Mouse (Mus musculus) MEL (cell line): Measurements from ENCODE around the gene Plekhm3. TPM values are rescaled to one million over a fixed set of nuclear protein-coding genes. Genes with fewer than 3 reads are reported as not detected.

Source experiments
- DNase-seq: peaks from one replicate; pipeline ENCODE4 v3.0.0; 2011; ENCODE audit warnings: low read depth, low spot score
- H3K27ac ChIP-seq: 2 replicates; pipeline ENCODE4 v1.5.1; 2012; ENCODE audit warnings: low read depth, mild to moderate bottlenecking, control low read depth, low read length, moderate library complexity; ENCODE audit not compliant: control insufficient read depth
- H3K27me3 ChIP-seq, 2 experiments: fragments of 150-350 bp in 1 of 2; sonication (generic) in 1 of 2; 2 replicates each; pipeline ENCODE4 v1.6.1; 2012; ENCODE audit warnings: low read length in 2 of 2, mild to moderate bottlenecking in 2 of 2, improper control_type of control experiment in 1 of 2, moderate library complexity in 1 of 2; ENCODE audit not compliant: insufficient read depth in 2 of 2, control insufficient read depth in 1 of 2
- H3K36me3 ChIP-seq, 2 experiments: 2 replicates each; pipeline ENCODE4 v1.6.1; 2012 to 2014; ENCODE audit warnings: low read length in 2 of 2, improper control_type of control experiment in 1 of 2, inconsistent platforms in 1 of 2, mild to moderate bottlenecking in 1 of 2; ENCODE audit not compliant: insufficient read depth in 2 of 2, control insufficient read depth in 1 of 2
- H3K4me1 ChIP-seq, 2 experiments: fragments of 150-350 bp in 1 of 2; sonication (generic) in 1 of 2; 2 replicates each; pipeline ENCODE4 v1.6.1; 2012; ENCODE audit warnings: low read length in 2 of 2, improper control_type of control experiment in 1 of 2, mild to moderate bottlenecking in 1 of 2; ENCODE audit not compliant: insufficient read depth in 2 of 2, control insufficient read depth in 1 of 2
- H3K4me3 ChIP-seq, 2 experiments: fragments of 150-350 bp in 1 of 2; sonication (generic) in 1 of 2; 2 replicates each; pipeline ENCODE4 v1.5.1; 2012; ENCODE audit warnings: low read depth in 2 of 2, low read length in 2 of 2, mild to moderate bottlenecking in 2 of 2, moderate library complexity in 2 of 2, control low read depth in 1 of 2, improper control_type of control experiment in 1 of 2; ENCODE audit not compliant: control insufficient read depth in 1 of 2, insufficient read depth in 1 of 2
- H3K79me2 ChIP-seq: 2 replicates; pipeline ENCODE4 v1.6.1; 2012; ENCODE audit warnings: mild to moderate bottlenecking, low read length, moderate library complexity; ENCODE audit not compliant: control insufficient read depth, poor library complexity, insufficient read depth
- H3K9ac ChIP-seq: 2 replicates; pipeline ENCODE4 v1.6.1; 2012; ENCODE audit warnings: low read depth, mild to moderate bottlenecking, control low read depth, low read length, moderate library complexity; ENCODE audit not compliant: control insufficient read depth, poor library complexity, severe bottlenecking
- H3K9me3 ChIP-seq: fragments of 150-350 bp; sonication (generic); replicated peaks from 2 replicates; pipeline ENCODE4 v1.6.1; 2012; ENCODE audit warnings: mild to moderate bottlenecking, low read length, improper control_type of control experiment, moderate library complexity; ENCODE audit not compliant: insufficient read depth
- CHD1 ChIP-seq: IDR thresholded peaks from 2 replicates; pipeline ENCODE4 v1.6.1; 2012; ENCODE audit warnings: low read depth, mild to moderate bottlenecking, inconsistent platforms, low read length, improper control_type of control experiment
- CTCF ChIP-seq, 3 experiments: IDR thresholded peaks in 2 of 3; conservative IDR thresholded peaks in 1 of 3; 2 replicates each; pipeline ENCODE4 v1.5.1; 2011 to 2012; ENCODE audit warnings: low read length in 3 of 3, low read depth in 2 of 3, mild to moderate bottlenecking in 2 of 3, improper control_type of control experiment in 1 of 3, inconsistent platforms in 1 of 3, mixed read lengths in 1 of 3, moderate library complexity in 1 of 3; ENCODE audit not compliant: control insufficient read depth in 1 of 3, insufficient read depth in 1 of 3, poor library complexity in 1 of 3, severe bottlenecking in 1 of 3
- E2F4 ChIP-seq: IDR thresholded peaks from 2 replicates; pipeline ENCODE4 v1.6.1; 2011; ENCODE audit warnings: low read depth, low read length, improper control_type of control experiment, borderline replicate concordance
- EP300 ChIP-seq, 2 experiments: IDR thresholded peaks; 2 replicates each; pipeline ENCODE4 v1.6.1; 2011; ENCODE audit warnings: improper control_type of control experiment in 2 of 2, low read length in 2 of 2, low read depth in 1 of 2, mild to moderate bottlenecking in 1 of 2
- ETS1 ChIP-seq: IDR thresholded peaks from 2 replicates; pipeline ENCODE4 v1.6.1; 2012; ENCODE audit warnings: low read depth, mild to moderate bottlenecking, inconsistent platforms, low read length, improper control_type of control experiment, moderate library complexity
- GATA1 ChIP-seq: IDR thresholded peaks from 2 replicates; pipeline ENCODE4 v1.6.1; 2011; ENCODE audit warnings: low read depth, low read length, improper control_type of control experiment
- MAZ ChIP-seq: IDR thresholded peaks from 2 replicates; pipeline ENCODE4 v1.6.1; 2012; ENCODE audit warnings: low read depth, mild to moderate bottlenecking, inconsistent platforms, low read length, improper control_type of control experiment
- MXI1 ChIP-seq: IDR thresholded peaks from 2 replicates; pipeline ENCODE4 v1.6.1; 2011; ENCODE audit warnings: mild to moderate bottlenecking, low read depth, low read length, improper control_type of control experiment
- NELFE ChIP-seq: IDR thresholded peaks from 2 replicates; pipeline ENCODE4 v1.6.1; 2011; ENCODE audit warnings: low read depth, low read length, improper control_type of control experiment
- POLR2A ChIP-seq, 2 experiments: IDR thresholded peaks; 2 replicates each; pipeline ENCODE4 v1.6.1; 2011 to 2012; ENCODE audit warnings: low read length in 2 of 2, mild to moderate bottlenecking in 2 of 2, control low read depth in 1 of 2, improper control_type of control experiment in 1 of 2, low read depth in 1 of 2, moderate library complexity in 1 of 2; ENCODE audit not compliant: control insufficient read depth in 1 of 2, insufficient read depth in 1 of 2, poor library complexity in 1 of 2
- POLR2AphosphoS2 ChIP-seq: IDR thresholded peaks from 2 replicates; pipeline ENCODE4 v1.6.1; 2011; ENCODE audit warnings: low read length, improper control_type of control experiment
- POLR2AphosphoS5 ChIP-seq: IDR thresholded peaks from 2 replicates; pipeline ENCODE4 v1.6.1; 2012; ENCODE audit warnings: low read depth, borderline replicate concordance, mild to moderate bottlenecking, inconsistent platforms, low read length, moderate library complexity, mixed read lengths
- RCOR1 ChIP-seq: IDR thresholded peaks from 2 replicates; pipeline ENCODE4 v1.6.1; 2012; ENCODE audit warnings: low read depth, mild to moderate bottlenecking, inconsistent platforms, low read length, improper control_type of control experiment
- SMC3 ChIP-seq: IDR thresholded peaks from 2 replicates; pipeline ENCODE4 v1.6.1; 2011; ENCODE audit warnings: low read depth, low read length, improper control_type of control experiment
- UBTF ChIP-seq: IDR thresholded peaks from 2 replicates; pipeline ENCODE4 v1.6.1; 2012; ENCODE audit warnings: low read depth, mild to moderate bottlenecking, inconsistent platforms, low read length, improper control_type of control experiment, moderate library complexity, borderline replicate concordance; ENCODE audit not compliant: insufficient read depth
- USF1 ChIP-seq: IDR thresholded peaks from 2 replicates; pipeline ENCODE4 v1.6.1; 2014; ENCODE audit warnings: low read depth, mild to moderate bottlenecking, inconsistent platforms, low read length, improper control_type of control experiment, moderate library complexity
- polyA plus RNA-seq, 2 experiments: library from polyadenylated mRNA; stranded (reverse) in 1 of 2; unstranded in 1 of 2; fragments of >175 nt in 1 of 2; fragments of >200 nt in 1 of 2; gene quantifications; 2 replicates each; pipeline versions ENCODE4 v1.2.1 to v1.2.4; 2012; ENCODE audit warnings: low replicate concordance in 2 of 2, low read depth in 1 of 2; ENCODE audit not compliant: insufficient read length in 2 of 2, insufficient read depth in 1 of 2, missing spikeins in 1 of 2
- total RNA-seq: library from RNA; depleted of rRNA; stranded (reverse); fragments of 300-350 nt; gene quantifications from 2 replicates; pipeline ENCODE4 v1.2.3, GENCODE M21; 2012

The Plekhm3 gene
- total and polyA plus RNA-seq, 3 experiments = 1.8 to 2.0 TPM; not detected in 1

- no peaks in the 10 kb centered on the region for H3K9me3 ChIP-seq
- H3K9ac ChIP-seq = no peak overlapping the region
- no peak for DNase-seq
- no peak overlapping the region for H3K27ac ChIP-seq
- no peaks in the 10 kb centered on the region for H3K36me3 ChIP-seq
- no peak overlapping the region for H3K4me3 ChIP-seq
- no peaks in the 10 kb centered on the region for H3K79me2 ChIP-seq
- H3K27me3 ChIP-seq = no peaks in the 10 kb centered on the region
- no peak for TF ChIP-seq POLR2AphosphoS5
- TF ChIP-seq CHD1 = no peak
- TF ChIP-seq EP300 (IDR thresholded peaks at IDR 0.05; ENCODE audit: low read depth in 1 of 2, low read length in 2 of 2) = no peak
- TF ChIP-seq CTCF (IDR thresholded peaks at IDR 0.05 in 2 of 3, conservative IDR thresholded peaks at IDR 0.05 in 1 of 3; ENCODE audit: control insufficient read depth in 1 of 3, insufficient read depth in 1 of 3, low read depth in 2 of 3, low read length in 3 of 3, poor library complexity in 1 of 3, severe bottlenecking in 1 of 3) = no peak
- TF ChIP-seq UBTF = no peak
- no peak for TF ChIP-seq POLR2A (IDR thresholded peaks at IDR 0.05; ENCODE audit: control insufficient read depth in 1 of 2, insufficient read depth in 1 of 2, low read depth in 1 of 2, low read length in 2 of 2, poor library complexity in 1 of 2)
- no peaks in the 10 kb centered on the region for H3K4me1 ChIP-seq
Observed at GRCm38 (mm10) chr1:64843900-64844616, 112.6 kb downstream of the Plekhm3 start.

GRCm38 (mm10) chr1:64840930-64841329, 115.7 kb downstream of the Plekhm3 start:
- TF ChIP-seq POLR2AphosphoS2 (no peak), CHD1 (no peak), RCOR1 (no peak), NELFE (no peak), EP300 (IDR thresholded peaks at IDR 0.05; ENCODE audit: low read depth in 1 of 2, low read length in 2 of 2) (no peak), MAZ (no peak), GATA1 (no peak), ETS1 (no peak), SMC3 (no peak), E2F4 (no peak), MXI1 (no peak), USF1 (no peak)
- Histone ChIP-seq H3K27ac (no peak overlapping the region), H3K4me1 (no peaks in the 10 kb centered on the region), H3K27me3 (no peaks in the 10 kb centered on the region), H3K4me3 (no peak overlapping the region), H3K9me3 (no peaks in the 10 kb centered on the region), H3K79me2 (no peaks in the 10 kb centered on the region), H3K36me3 (no peaks in the 10 kb centered on the region), H3K9ac (no peak overlapping the region)
- no peak for DNase-seq
